Mouse (Mus musculus): ENCODE measurements around the gene Slc2a13. TPM values are rescaled to one million over a fixed set of nuclear protein-coding genes. Genes with fewer than 3 reads are reported as not detected.

Slc2a13 gene
- polyA plus RNA-seq, 1 experiment from 2014 or later, result not detected

- 91% methylated on average over 16 of the region's 16 CpGs for WGBS (ENCODE audit: missing documents)
- Histone ChIP-seq H3K36me3 (ENCODE audit: inconsistent target) (no peaks in the 10 kb centered on the region), H3K4me3 (ENCODE audit: inconsistent target) (no peak overlapping the region), H3K79me2 (ENCODE audit: inconsistent target) (no peaks in the 10 kb centered on the region), H3K27ac (no peak overlapping the region)
Observed at GRCm38 (mm10) chr15:91463026-91463661, 109.9 kb downstream of the Slc2a13 start.

GRCm38 (mm10) chr15:91461940-91462339, 111.1 kb downstream of the Slc2a13 start:
- H3K79me2 ChIP-seq (ENCODE audit: inconsistent target), result no peaks in the 10 kb centered on the region
- no peak overlapping the region for H3K27ac ChIP-seq
- no peaks in the 10 kb centered on the region for H3K36me3 ChIP-seq (ENCODE audit: inconsistent target)
- 68% methylated on average over 2 of the region's 2 CpGs for WGBS (ENCODE audit: missing documents)
- no peak overlapping the region for H3K4me3 ChIP-seq (ENCODE audit: inconsistent target)

DNA sequence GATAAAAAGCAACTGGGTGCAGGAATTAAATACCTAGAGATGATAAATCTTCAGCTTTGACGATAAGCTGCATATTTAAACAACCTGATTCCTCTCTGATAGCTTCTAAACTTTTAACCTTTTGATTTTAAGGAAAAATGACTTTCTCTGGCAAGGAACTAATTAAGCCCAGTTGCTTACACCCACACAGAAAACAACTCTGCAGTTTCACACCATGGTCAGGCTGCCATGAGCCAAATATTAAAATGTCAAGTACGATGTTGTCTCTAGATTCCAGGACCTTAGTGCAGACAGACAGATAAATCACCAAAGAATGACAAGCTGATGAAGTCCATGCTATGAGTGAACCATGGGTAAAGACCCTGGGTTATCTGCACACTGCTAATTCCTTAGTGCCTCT, 115.9 kb downstream of the Slc2a13 start:
- H3K4me3 ChIP-seq (ENCODE audit: inconsistent target), result no peak overlapping the region
- no peaks in the 10 kb centered on the region for H3K36me3 ChIP-seq (ENCODE audit: inconsistent target)
- 89% methylated on average over 2 of the region's 2 CpGs for WGBS (ENCODE audit: missing documents)
- no peak overlapping the region for H3K27ac ChIP-seq
- H3K79me2 ChIP-seq (ENCODE audit: inconsistent target), result no peaks in the 10 kb centered on the region

DNA sequence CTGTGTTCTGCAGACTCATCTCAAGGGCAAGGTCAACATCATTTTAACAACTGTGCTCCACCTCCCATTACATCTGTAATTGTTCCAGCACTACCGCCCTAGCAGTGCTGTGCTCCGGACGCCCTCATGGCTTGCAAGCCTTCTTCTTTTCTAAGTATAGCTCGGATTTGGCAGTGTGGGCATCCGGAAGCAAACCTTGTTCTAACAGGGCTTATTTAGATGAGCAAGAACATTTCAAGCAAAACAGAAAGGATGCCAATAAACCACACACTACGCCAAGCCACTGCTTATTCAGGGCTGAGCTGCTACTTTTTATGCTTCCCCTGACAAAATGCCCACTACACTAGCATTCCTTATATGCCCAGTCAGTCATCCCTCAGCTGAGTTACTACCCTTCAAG, 127.7 kb downstream of the Slc2a13 start:
- no peaks in the 10 kb centered on the region for H3K79me2 ChIP-seq (ENCODE audit: inconsistent target)
- H3K4me3 ChIP-seq (ENCODE audit: inconsistent target), result no peak overlapping the region
- H3K36me3 ChIP-seq (ENCODE audit: inconsistent target), result no peaks in the 10 kb centered on the region
- H3K27ac ChIP-seq, result no peak overlapping the region
- WGBS (ENCODE audit: missing documents), result 89% methylated on average over 6 of the region's 6 CpGs

- H3K27ac ChIP-seq, result no peak overlapping the region
- H3K79me2 ChIP-seq (ENCODE audit: inconsistent target), result no peaks in the 10 kb centered on the region
- H3K36me3 ChIP-seq (ENCODE audit: inconsistent target), result no peaks in the 10 kb centered on the region
- H3K4me3 ChIP-seq (ENCODE audit: inconsistent target), result no peak overlapping the region
- 95% methylated on average over 8 of the region's 8 CpGs for WGBS (ENCODE audit: missing documents)
Observed at GRCm38 (mm10) chr15:91443449-91443848, 129.6 kb downstream of the Slc2a13 start.

DNA sequence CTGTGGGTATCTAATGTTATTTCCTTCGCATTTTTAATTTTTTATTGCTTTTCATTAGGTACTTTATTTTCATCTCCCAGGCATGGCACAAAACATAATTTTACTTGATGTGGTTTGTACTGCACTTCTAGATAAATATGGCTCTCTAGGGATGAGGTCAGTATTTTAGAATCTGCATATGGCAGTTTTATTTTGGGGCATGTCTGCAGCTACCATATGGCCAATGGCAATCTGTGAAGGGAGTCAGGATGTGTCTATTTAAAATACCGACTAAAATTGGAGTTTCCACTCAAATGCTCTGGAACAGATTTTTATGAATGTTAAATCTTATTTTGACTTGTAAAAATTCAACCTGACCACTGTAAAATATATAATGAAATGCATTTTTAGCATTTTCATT, 133.2 kb downstream of the Slc2a13 start:
- WGBS (ENCODE audit: missing documents), result 97% methylated on average over 2 of the region's 2 CpGs
- no peak overlapping the region for H3K27ac ChIP-seq
- H3K36me3 ChIP-seq (ENCODE audit: inconsistent target), result no peaks in the 10 kb centered on the region
- H3K4me3 ChIP-seq (ENCODE audit: inconsistent target), result no peak overlapping the region
- H3K79me2 ChIP-seq (ENCODE audit: inconsistent target), result no peaks in the 10 kb centered on the region

- H3K79me2 ChIP-seq (ENCODE audit: inconsistent target), result no peaks in the 10 kb centered on the region
- WGBS (ENCODE audit: missing documents), result 83% methylated on average over 6 of the region's 6 CpGs
- no peaks in the 10 kb centered on the region for H3K36me3 ChIP-seq (ENCODE audit: inconsistent target)
- no peak overlapping the region for H3K4me3 ChIP-seq (ENCODE audit: inconsistent target)
- no peak overlapping the region for H3K27ac ChIP-seq
Observed at GRCm38 (mm10) chr15:91425426-91425825, 147.6 kb downstream of the Slc2a13 start.

DNA sequence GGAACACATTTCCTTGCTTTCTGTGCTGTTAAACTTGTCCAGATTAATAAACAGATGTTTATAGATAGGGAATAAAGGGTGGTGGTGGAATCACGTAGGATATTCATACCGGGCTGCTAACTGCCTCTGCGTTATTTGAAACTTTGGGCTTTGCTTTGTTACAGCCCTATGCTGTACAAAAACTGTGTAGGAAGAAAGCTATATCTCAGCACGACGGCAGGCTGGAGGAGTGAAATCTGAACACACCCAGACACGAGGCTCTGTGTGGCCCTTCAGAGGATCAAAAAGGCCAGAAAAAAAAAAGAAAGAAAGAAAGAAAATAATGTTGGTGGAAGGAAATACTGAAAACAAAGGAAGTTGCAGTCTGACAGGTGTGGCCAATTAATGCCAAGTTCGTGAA, 166.1 kb downstream of the Slc2a13 start:
- WGBS (ENCODE audit: missing documents), result 79% methylated on average over 7 of the region's 7 CpGs
- Histone ChIP-seq H3K4me3 (ENCODE audit: inconsistent target) (no peak overlapping the region), H3K36me3 (ENCODE audit: inconsistent target) (no peaks in the 10 kb centered on the region), H3K27ac (no peak overlapping the region), H3K79me2 (ENCODE audit: inconsistent target) (no peaks in the 10 kb centered on the region)

DNA sequence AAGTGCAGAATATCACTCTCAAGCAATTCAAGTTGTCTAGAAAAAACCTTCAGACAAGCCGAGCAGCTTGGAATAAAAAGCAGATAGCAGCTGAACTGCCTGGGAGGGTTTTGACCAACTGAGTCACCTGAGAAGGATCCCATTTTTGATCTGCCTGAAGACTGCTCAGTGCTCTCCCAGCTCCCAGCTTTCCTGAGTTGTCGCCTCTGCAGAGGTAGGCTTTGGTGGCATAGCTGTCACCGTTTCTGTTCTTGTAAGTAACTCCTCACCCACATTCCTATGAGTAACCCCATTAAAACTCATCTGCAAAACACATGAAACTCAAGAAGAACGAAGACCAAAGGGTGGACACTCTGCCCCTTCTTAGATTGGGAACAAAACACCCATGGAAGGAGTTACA, 177.9 kb downstream of the Slc2a13 start:
- Histone ChIP-seq H3K4me3 (ENCODE audit: inconsistent target) (no peak overlapping the region), H3K27ac (no peak overlapping the region), H3K79me2 (ENCODE audit: inconsistent target) (no peaks in the 10 kb centered on the region), H3K36me3 (ENCODE audit: inconsistent target) (no peaks in the 10 kb centered on the region)
- 84% methylated on average over 4 of the region's 4 CpGs for WGBS (ENCODE audit: missing documents)

DNA sequence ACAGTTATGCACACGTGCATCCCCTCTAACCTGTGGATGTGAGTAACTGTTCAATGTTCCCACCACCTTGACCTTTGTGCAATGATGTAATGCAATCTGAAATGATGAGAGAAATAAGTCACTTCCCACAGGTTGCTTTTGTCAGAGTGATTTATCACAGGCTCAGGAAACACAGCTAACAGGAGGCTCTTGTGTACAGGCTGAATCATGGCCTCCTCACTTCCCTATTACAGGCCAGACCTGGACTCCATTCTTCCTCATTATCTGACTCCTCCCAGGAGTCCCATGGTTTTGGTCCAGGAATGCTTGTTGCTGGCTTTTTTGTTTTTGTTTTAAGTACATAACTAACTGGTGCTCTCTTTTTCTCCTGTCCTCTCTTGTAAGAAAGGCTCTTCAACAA, 189.4 kb downstream of the Slc2a13 start:
- Histone ChIP-seq H3K36me3 (ENCODE audit: inconsistent target) (no peaks in the 10 kb centered on the region), H3K27ac (no peak overlapping the region), H3K4me3 (ENCODE audit: inconsistent target) (no peak overlapping the region), H3K79me2 (ENCODE audit: inconsistent target) (no peaks in the 10 kb centered on the region)
- 83% methylated on average over 1 of the region's 1 CpGs for WGBS (ENCODE audit: missing documents)

- Histone ChIP-seq H3K79me2 (ENCODE audit: inconsistent target) (no peaks in the 10 kb centered on the region), H3K36me3 (ENCODE audit: inconsistent target) (no peaks in the 10 kb centered on the region), H3K27ac (no peak overlapping the region), H3K4me3 (ENCODE audit: inconsistent target) (no peak overlapping the region)
- 77% methylated on average over 2 of the region's 2 CpGs for WGBS (ENCODE audit: missing documents)
Observed at GRCm38 (mm10) chr15:91382606-91383005, 190.5 kb downstream of the Slc2a13 start.

DNA sequence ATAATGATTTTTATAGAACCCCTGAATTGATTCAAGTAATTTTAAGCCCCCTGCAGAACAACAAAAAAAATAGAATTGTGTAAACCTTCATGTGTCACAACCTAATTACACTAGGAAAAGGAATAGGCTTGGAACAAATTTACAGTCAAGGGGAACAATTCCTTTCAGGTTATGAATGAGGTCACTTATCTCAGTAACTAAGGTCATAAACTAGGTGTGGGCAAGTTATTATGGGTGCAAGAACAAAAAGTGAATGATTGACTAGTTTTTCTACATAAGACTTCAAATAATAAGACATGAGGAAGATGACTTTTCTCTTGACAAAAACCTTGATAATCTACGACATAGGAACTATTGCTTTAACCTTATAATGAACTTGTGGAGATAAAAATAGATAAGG, 191.2 kb downstream of the Slc2a13 start:
- WGBS (ENCODE audit: missing documents), result 86% methylated on average over 1 of the region's 1 CpGs
- H3K79me2 ChIP-seq (ENCODE audit: inconsistent target), result no peaks in the 10 kb centered on the region
- no peak overlapping the region for H3K27ac ChIP-seq
- no peak overlapping the region for H3K4me3 ChIP-seq (ENCODE audit: inconsistent target)
- no peaks in the 10 kb centered on the region for H3K36me3 ChIP-seq (ENCODE audit: inconsistent target)

DNA sequence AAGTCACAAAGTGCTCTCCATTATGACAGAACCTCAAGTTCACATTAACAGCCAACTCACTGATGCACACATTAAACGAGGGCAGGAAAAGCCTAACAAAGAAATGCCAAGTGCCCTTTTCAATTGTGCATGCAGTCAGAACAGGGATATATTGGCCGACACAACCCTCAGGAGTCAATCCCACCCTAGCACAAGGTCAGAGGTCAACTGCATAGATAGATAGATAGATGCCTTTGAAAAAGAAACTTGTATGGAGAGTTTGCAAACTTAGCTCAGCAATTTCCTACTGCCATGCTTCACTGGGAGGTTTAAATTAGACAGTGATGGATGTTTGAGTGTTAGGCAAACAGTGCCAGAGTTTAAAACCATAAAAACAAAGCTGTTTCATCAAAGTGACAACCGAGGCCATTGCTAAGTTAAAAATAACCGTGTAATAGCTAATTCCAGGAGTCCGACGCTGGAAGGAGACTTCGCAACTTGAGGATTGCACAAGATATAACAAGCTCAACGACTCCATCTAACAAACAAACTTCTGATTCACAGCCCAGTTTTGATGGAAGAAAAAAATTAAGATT, 194.2 kb downstream of the Slc2a13 start:
- H3K4me3 ChIP-seq (ENCODE audit: inconsistent target), result no peak overlapping the region
- no peak overlapping the region for H3K27ac ChIP-seq
- WGBS (ENCODE audit: missing documents), result 36% methylated on average over 8 of the region's 8 CpGs
- no peaks in the 10 kb centered on the region for H3K36me3 ChIP-seq (ENCODE audit: inconsistent target)
- H3K79me2 ChIP-seq (ENCODE audit: inconsistent target), result no peaks in the 10 kb centered on the region

- H3K27ac ChIP-seq, result no peak overlapping the region
- no peak overlapping the region for H3K4me3 ChIP-seq (ENCODE audit: inconsistent target)
- no peaks in the 10 kb centered on the region for H3K36me3 ChIP-seq (ENCODE audit: inconsistent target)
- no peaks in the 10 kb centered on the region for H3K79me2 ChIP-seq (ENCODE audit: inconsistent target)
- 95% methylated on average over 11 of the region's 11 CpGs for whole genome bisulfite sequencing (ENCODE audit: missing documents)
Observed at GRCm38 (mm10) chr15:91377568-91377967, 195.5 kb downstream of the Slc2a13 start.

GRCm38 (mm10) chr15:91377105-91377504, 196.0 kb downstream of the Slc2a13 start:
- 75% methylated on average over 11 of the region's 11 CpGs for WGBS (ENCODE audit: missing documents)
- no peaks in the 10 kb centered on the region for H3K36me3 ChIP-seq (ENCODE audit: inconsistent target)
- H3K27ac ChIP-seq, result no peak overlapping the region
- no peaks in the 10 kb centered on the region for H3K79me2 ChIP-seq (ENCODE audit: inconsistent target)
- no peak overlapping the region for H3K4me3 ChIP-seq (ENCODE audit: inconsistent target)

- 86% methylated on average over 5 of the region's 5 CpGs for WGBS (ENCODE audit: missing documents)
- Histone ChIP-seq H3K79me2 (ENCODE audit: inconsistent target) (no peaks in the 10 kb centered on the region), H3K36me3 (ENCODE audit: inconsistent target) (no peaks in the 10 kb centered on the region)
Observed at GRCm38 (mm10) chr15:91374441-91374840, 198.6 kb downstream of the Slc2a13 start.

More at GRCm38 (mm10) chr15:91374441-91374840, 198.6 kb downstream of the Slc2a13 start:
- H3K27ac ChIP-seq, result no peak overlapping the region
- no peak overlapping the region for H3K4me3 ChIP-seq (ENCODE audit: inconsistent target)

Measured in macrophage (primary cell).